Comparison of ENCODE assay signal across 9 mouse cellular contexts in genomic region chr11:89977746-89978352, GRCm38 (mm10). TPM values are rescaled to one million over a fixed set of nuclear protein-coding genes. Genes with fewer than 3 reads are reported as not detected.
A peak's percentile ranks its signal among the peaks of the same experiment; 100 is the strongest.
DNase-seq lines count a peak whose midpoint lies in the region; ATAC-seq and TF ChIP-seq lines count a peak whose summit lies in the region.
"Had no signal": no experiment of that assay in that cellular context is flagged by ENCODE, and none has a peak within 500 bp of the region (broad histone marks: within the 10 kb centered on the region; RNA-seq: fewer than 3 reads in every experiment).

No protein-coding gene starts in this region.

- peak; percentile 29; the same call in 1 of the 2 replicates for ATAC-seq in kidney, postnatal 0 days (replicated peaks; ENCODE audit: low FRiP score, low read depth)
- ATAC-seq in forebrain, embryonic 14.5 days, result 0 out of 2 replicates have a peak, but pooled peaks have one; percentile 12
- ATAC-seq in hindbrain, embryonic 16.5 days, result peak; percentile 17; the same call in 1 of the 2 replicates
- ATAC-seq in midbrain, embryonic 14.5 days (ENCODE audit: low FRiP score, low TSS enrichment), result no peak
- no peak for ATAC-seq in frontal cortex, adult (ENCODE audit: low TSS enrichment)
- ATAC-seq: Patski had no signal

- 60% methylated on average over 7 of the region's 7 CpGs for whole genome bisulfite sequencing in kidney, postnatal 0 days
- WGBS in forebrain, embryonic 14.5 days, result 39% methylated on average over 7 of the region's 7 CpGs
- 62% methylated on average over 7 of the region's 7 CpGs for WGBS in hindbrain, embryonic 16.5 days
- WGBS in midbrain, embryonic 14.5 days, result 33% methylated on average over 7 of the region's 7 CpGs

- H3K4me2 ChIP-seq in kidney, postnatal 0 days (ENCODE audit: low read length), result no peak overlapping the region
- H3K4me2 ChIP-seq in forebrain, embryonic 14.5 days (ENCODE audit: low read length), result peak overlapping the region; percentile 19; the same call in 1 of the 2 replicates
- no peak overlapping the region for H3K4me2 ChIP-seq in hindbrain, embryonic 16.5 days (ENCODE audit: low read length)
- H3K4me2 ChIP-seq in midbrain, embryonic 14.5 days (ENCODE audit: low read length), result peak overlapping the region; percentile 31

- DNase-seq in kidney, postnatal 0 days (ENCODE audit: low spot score), result peak; percentile 6
- no peak for DNase-seq in kidney, adult 11 months
- no peak for DNase-seq in forebrain, embryonic 14.5 days (ENCODE audit: low spot score)
- DNase-seq in midbrain, embryonic 14.5 days, result no peak
- DNase-seq in c-Kit-positive CD71-positive TER-119-positive erythroid progenitor cells, embryonic 14.5 days (ENCODE audit: low spot score), result no peak
- DNase-seq: right cerebral cortex, adult 18-20 months had no signal

- no peaks in the 10 kb centered on the region for H3K36me3 ChIP-seq in kidney, postnatal 0 days (ENCODE audit: insufficient read depth, low read length)
- no peaks in the 10 kb centered on the region for H3K36me3 ChIP-seq in forebrain, embryonic 14.5 days (ENCODE audit: control insufficient read depth, insufficient read depth, low read length)
- no peaks in the 10 kb centered on the region for H3K36me3 ChIP-seq in hindbrain, embryonic 16.5 days (ENCODE audit: control insufficient read depth, insufficient read depth, low read length)
- no peaks in the 10 kb centered on the region for H3K36me3 ChIP-seq in midbrain, embryonic 14.5 days (ENCODE audit: control insufficient read depth, insufficient read depth, low read length)

- H3K9me3 ChIP-seq in kidney, postnatal 0 days (replicated peaks; ENCODE audit: low read length), result no peaks in the 10 kb centered on the region
- no peaks in the 10 kb centered on the region for H3K9me3 ChIP-seq in forebrain, embryonic 14.5 days (replicated peaks; ENCODE audit: control insufficient read depth, low read length)
- no peaks in the 10 kb centered on the region for H3K9me3 ChIP-seq in hindbrain, embryonic 16.5 days (ENCODE audit: control insufficient read depth, low read length)
- H3K9me3 ChIP-seq in midbrain, embryonic 14.5 days (ENCODE audit: control insufficient read depth, low read length), result no peaks in the 10 kb centered on the region

- no peak for TF ChIP-seq CTCF in kidney, postnatal 0 days (IDR thresholded peaks at IDR 0.05; ENCODE audit: low read depth)

- H3K4me3 ChIP-seq in kidney, postnatal 0 days (replicated peaks; ENCODE audit: low read depth, low read length), result no peak overlapping the region
- H3K4me3 ChIP-seq in forebrain, embryonic 14.5 days (ENCODE audit: low read depth, low read length), result no peak overlapping the region
- H3K4me3 ChIP-seq in hindbrain, embryonic 16.5 days (ENCODE audit: low read length), result no peak overlapping the region
- no peak overlapping the region for H3K4me3 ChIP-seq in midbrain, embryonic 14.5 days (replicated peaks; ENCODE audit: low read depth, low read length)

- H3K9ac ChIP-seq in kidney, postnatal 0 days (ENCODE audit: low read depth, low read length), result no peak overlapping the region
- no peak overlapping the region for H3K9ac ChIP-seq in forebrain, embryonic 14.5 days (ENCODE audit: low read length)
- no peak overlapping the region for H3K9ac ChIP-seq in hindbrain, embryonic 16.5 days (ENCODE audit: low read depth, low read length)
- no peak overlapping the region for H3K9ac ChIP-seq in midbrain, embryonic 14.5 days (replicated peaks; ENCODE audit: low read length)

- H3K27ac ChIP-seq in kidney, postnatal 0 days, result peak overlapping the region; percentile 31; the same call in 1 of the 2 replicates
- H3K27ac ChIP-seq in forebrain, embryonic 14.5 days (ENCODE audit: low read depth, low read length), result no peak overlapping the region
- no peak overlapping the region for H3K27ac ChIP-seq in hindbrain, embryonic 16.5 days (ENCODE audit: low read depth, low read length)
- no peak overlapping the region for H3K27ac ChIP-seq in midbrain, embryonic 14.5 days (replicated peaks; ENCODE audit: low read depth, low read length)

- H3K4me1 ChIP-seq in kidney, postnatal 0 days (replicated peaks; ENCODE audit: insufficient read depth, low read length), result peaks cover 5% of the 10 kb centered on the region; the same call in 1 of the 2 replicates
- 0 out of 2 replicates have a peak, but pooled peaks cover 5% of the 10 kb centered on the region for H3K4me1 ChIP-seq in forebrain, embryonic 14.5 days (ENCODE audit: control insufficient read depth, insufficient read depth, low read length)
- peaks cover 11% of the 10 kb centered on the region for H3K4me1 ChIP-seq in hindbrain, embryonic 16.5 days (ENCODE audit: control insufficient read depth, insufficient read depth, low read depth, low read length)
- peaks cover 14% of the 10 kb centered on the region for H3K4me1 ChIP-seq in midbrain, embryonic 14.5 days (ENCODE audit: control insufficient read depth, insufficient read depth, low read length)

- H3K27me3 ChIP-seq in kidney, postnatal 0 days (ENCODE audit: insufficient read depth, low read length), result no peaks in the 10 kb centered on the region
- no peaks in the 10 kb centered on the region for H3K27me3 ChIP-seq in forebrain, embryonic 14.5 days (replicated peaks; ENCODE audit: control insufficient read depth, insufficient read depth, low read length)
- no peaks in the 10 kb centered on the region for H3K27me3 ChIP-seq in hindbrain, embryonic 16.5 days (replicated peaks; ENCODE audit: control insufficient read depth, insufficient read depth, low read length)
- H3K27me3 ChIP-seq in midbrain, embryonic 14.5 days (ENCODE audit: control insufficient read depth, insufficient read depth, low read length), result no peaks in the 10 kb centered on the region
- H3K27me3 ChIP-seq: Patski had no signal

RNA-seq across cellular contexts. Expression of gene Pctp, which starts 24.8 kb away (rescaled TPM):
- polyA plus RNA-seq in kidney, postnatal 0 days (2015; fragmentation: Nextera tagmentation; extraction: Ambion mirVana), result 11.7 and 13.9 TPM in 2 replicates
- polyA plus RNA-seq in forebrain, embryonic 14.5 days (2014; fragmentation: Nextera tagmentation; extraction: Ambion mirVana), result 0.48 and 0.80 TPM in 2 replicates
- 0.78 and 1.5 TPM in 2 replicates for polyA plus RNA-seq in hindbrain, embryonic 16.5 days (2015; fragmentation: Nextera tagmentation; extraction: Ambion mirVana)
- polyA plus RNA-seq in midbrain, embryonic 14.5 days (2014; fragmentation: Nextera tagmentation; extraction: Ambion mirVana), result 0.61 and 1.3 TPM in 2 replicates

RNA-seq across cellular contexts. Expression of gene Tmem100, which starts 52.3 kb away (rescaled TPM):
- polyA plus RNA-seq in kidney, postnatal 0 days (2015; fragmentation: Nextera tagmentation; extraction: Ambion mirVana), result 37.3 and 37.9 TPM in 2 replicates
- 6.7 and 7.6 TPM in 2 replicates for polyA plus RNA-seq in forebrain, embryonic 14.5 days (2014; fragmentation: Nextera tagmentation; extraction: Ambion mirVana)
- polyA plus RNA-seq in hindbrain, embryonic 16.5 days (2015; fragmentation: Nextera tagmentation; extraction: Ambion mirVana), result 15.0 and 19.4 TPM in 2 replicates
- polyA plus RNA-seq in midbrain, embryonic 14.5 days (2014; fragmentation: Nextera tagmentation; extraction: Ambion mirVana), result 5.9 and 8.7 TPM in 2 replicates
- polyA plus RNA-seq: Patski had no signal

Comparison
In these comparisons a context has a peak if more than half of its experiments do, and no peak if none do; other contexts are left out.
1. ATAC-seq: peak in kidney, postnatal 0 days (single experiment), forebrain, embryonic 14.5 days (single experiment) and hindbrain, embryonic 16.5 days (single experiment); none in midbrain, embryonic 14.5 days (single experiment) and frontal cortex, adult (single experiment).
2. H3K4me2 ChIP-seq: peak in forebrain, embryonic 14.5 days (single experiment) and midbrain, embryonic 14.5 days (single experiment); none in kidney, postnatal 0 days (single experiment) and hindbrain, embryonic 16.5 days (single experiment).